Mouse (Mus musculus): ENCODE results near the gene Stx1a. TPM values are rescaled to one million over a fixed set of nuclear protein-coding genes. Genes with fewer than 3 reads are reported as not detected.
A peak's percentile ranks its signal among the peaks of the same experiment; 100 is the strongest.

Stx1a gene
- polyA plus RNA-seq, 2 experiments: 11.4 to 39.2 TPM

GRCm38 (mm10) chr5:135010841-135011743 lies 12.2 kb upstream of the Stx1a start:
- 90% methylated on average over 25 of the region's 25 CpGs for WGBS
- Histone ChIP-seq H3K4me2 (replicated peaks; ENCODE audit: low read depth, low read length, severe bottlenecking) (no peak overlapping the region), H3K9ac (ENCODE audit: low read depth, low read length, severe bottlenecking) (no peak overlapping the region), H3K27ac (replicated peaks; ENCODE audit: low read depth, low read length) (no peak overlapping the region), H3K27me3 (ENCODE audit: control insufficient read depth, insufficient read depth, low read length) (no peaks in the 10 kb centered on the region), H3K36me3 (ENCODE audit: control insufficient read depth, insufficient read depth, low read length) (no peaks in the 10 kb centered on the region), H3K4me3 (replicated peaks; ENCODE audit: low read length) (no peak overlapping the region), H3K4me1 (ENCODE audit: control insufficient read depth, insufficient read depth, low read length) (peaks cover 10% of the 10 kb centered on the region; the same call in 1 of the 2 replicates), H3K9me3 (ENCODE audit: control insufficient read depth, low read length) (no peaks in the 10 kb centered on the region)
- no peak for DNase-seq (ENCODE audit: low spot score)
- TF ChIP-seq POLR2A (IDR thresholded peaks at IDR 0.05; ENCODE audit: borderline replicate concordance, extremely low read depth, insufficient read depth, insufficient read length): no peak
- no peak for ATAC-seq (ENCODE audit: low FRiP score, low read depth)

- 24% methylated on average over 26 of the region's 26 CpGs for WGBS
- Histone ChIP-seq H3K4me3 (replicated peaks; ENCODE audit: low read length) (peak overlapping the region; percentile 11; the same call in 1 of the 2 replicates), H3K36me3 (ENCODE audit: control insufficient read depth, insufficient read depth, low read length) (no peaks in the 10 kb centered on the region), H3K9me3 (ENCODE audit: control insufficient read depth, low read length) (no peaks in the 10 kb centered on the region), H3K27ac (replicated peaks; ENCODE audit: low read depth, low read length) (no peak overlapping the region), H3K9ac (ENCODE audit: low read depth, low read length, severe bottlenecking) (peak overlapping the region; percentile 17; the same call in 1 of the 2 replicates), H3K4me2 (replicated peaks; ENCODE audit: low read depth, low read length, severe bottlenecking) (peak overlapping the region; percentile 28; the same call in 1 of the 2 replicates), H3K27me3 (ENCODE audit: control insufficient read depth, insufficient read depth, low read length) (no peaks in the 10 kb centered on the region), H3K4me1 (ENCODE audit: control insufficient read depth, insufficient read depth, low read length) (peaks cover 10% of the 10 kb centered on the region; the same call in 1 of the 2 replicates)
- ATAC-seq (ENCODE audit: low FRiP score, low read depth) (no peak), DNase-seq (ENCODE audit: low spot score) (no peak)
- TF ChIP-seq POLR2A (IDR thresholded peaks at IDR 0.05; ENCODE audit: borderline replicate concordance, extremely low read depth, insufficient read depth, insufficient read length): no peak
Observed at GRCm38 (mm10) chr5:135011809-135012613, 11.3 kb upstream of the Stx1a start.

- H3K27me3 ChIP-seq (ENCODE audit: control insufficient read depth, insufficient read depth, low read length): no peaks in the 10 kb centered on the region
- ATAC-seq (ENCODE audit: low FRiP score, low read depth) (no peak), DNase-seq (ENCODE audit: low spot score) (peak; percentile 58)
- H3K36me3 ChIP-seq (ENCODE audit: control insufficient read depth, insufficient read depth, low read length): no peaks in the 10 kb centered on the region
- WGBS: 5% methylated on average over 16 of the region's 16 CpGs
- peaks cover 10% of the 10 kb centered on the region; the same call in 1 of the 2 replicates for H3K4me1 ChIP-seq (ENCODE audit: control insufficient read depth, insufficient read depth, low read length)
- H3K9ac ChIP-seq (ENCODE audit: low read depth, low read length, severe bottlenecking): 0 out of 2 replicates have a peak overlapping the region, but pooled peaks have one; percentile 17
- H3K4me3 ChIP-seq (replicated peaks; ENCODE audit: low read length): no peak overlapping the region
- peak overlapping the region; percentile 28; the same call in 1 of the 2 replicates for H3K4me2 ChIP-seq (replicated peaks; ENCODE audit: low read depth, low read length, severe bottlenecking)
- H3K27ac ChIP-seq (replicated peaks; ENCODE audit: low read depth, low read length): no peak overlapping the region
- no peak for TF ChIP-seq POLR2A (IDR thresholded peaks at IDR 0.05; ENCODE audit: borderline replicate concordance, extremely low read depth, insufficient read depth, insufficient read length)
- no peaks in the 10 kb centered on the region for H3K9me3 ChIP-seq (ENCODE audit: control insufficient read depth, low read length)
Observed at GRCm38 (mm10) chr5:135012671-135013441, 10.4 kb upstream of the Stx1a start.

GRCm38 (mm10) chr5:135015497-135015896 lies 7.8 kb upstream of the Stx1a start:
- 13% methylated on average over 7 of the region's 7 CpGs for WGBS
- Histone ChIP-seq H3K9ac (ENCODE audit: low read depth, low read length, severe bottlenecking) (no peak overlapping the region), H3K4me2 (replicated peaks; ENCODE audit: low read depth, low read length, severe bottlenecking) (no peak overlapping the region), H3K27me3 (ENCODE audit: control insufficient read depth, insufficient read depth, low read length) (no peaks in the 10 kb centered on the region), H3K4me1 (ENCODE audit: control insufficient read depth, insufficient read depth, low read length) (peaks cover 2% of the 10 kb centered on the region; the same call in 1 of the 2 replicates), H3K9me3 (ENCODE audit: control insufficient read depth, low read length) (no peaks in the 10 kb centered on the region), H3K4me3 (replicated peaks; ENCODE audit: low read length) (no peak overlapping the region), H3K36me3 (ENCODE audit: control insufficient read depth, insufficient read depth, low read length) (no peaks in the 10 kb centered on the region), H3K27ac (replicated peaks; ENCODE audit: low read depth, low read length) (no peak overlapping the region)
- ATAC-seq (ENCODE audit: low FRiP score, low read depth) (no peak), DNase-seq (ENCODE audit: low spot score) (peak; percentile 76)
- no peak for TF ChIP-seq POLR2A (IDR thresholded peaks at IDR 0.05; ENCODE audit: borderline replicate concordance, extremely low read depth, insufficient read depth, insufficient read length)

Measured in limb, embryonic 14.5 days (tissue).